Mouse (Mus musculus): ENCODE data around the gene Prkag2.
A peak's percentile ranks its signal among the peaks of the same experiment; 100 is the strongest.

The Prkag2 gene

DNA sequence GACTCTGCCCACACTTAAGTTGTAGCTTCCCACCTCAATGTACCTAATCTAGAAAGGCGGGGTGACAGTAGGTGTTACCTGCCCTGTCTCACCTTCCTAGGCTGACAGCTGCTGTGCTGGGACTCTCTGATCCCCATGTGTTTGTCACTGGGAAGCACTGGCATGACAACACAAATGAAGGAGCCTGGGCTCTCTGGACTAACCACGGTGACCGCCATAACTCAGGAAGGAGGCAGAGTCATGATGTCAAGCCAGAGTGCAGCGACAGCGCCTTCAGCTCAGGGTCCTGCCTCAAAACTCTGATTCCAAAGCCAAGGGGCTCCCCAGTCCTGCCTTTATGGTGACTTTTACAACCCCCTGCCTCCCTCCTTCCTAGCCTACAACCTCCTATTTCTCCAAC lies 14.8 kb upstream of the Prkag2 start:
- peaks cover 21% of the 10 kb centered on the region for H3K9me3 ChIP-seq (ENCODE audit: low read length)
- TF ChIP-seq POU5F1 (IDR thresholded peaks at IDR 0.05; ENCODE audit: borderline replicate concordance, low read length): no peak
- no peak for TF ChIP-seq NANOG (IDR thresholded peaks at IDR 0.05; ENCODE audit: borderline replicate concordance, low read length)
- TF ChIP-seq CTCF (conservative IDR thresholded peaks at IDR 0.05; ENCODE audit: low read length): no peak
- H3K27me3 ChIP-seq (ENCODE audit: insufficient read depth, low read length): no peaks in the 10 kb centered on the region; the same call in 1 of the 2 replicates
- no peaks in the 10 kb centered on the region for H3K36me3 ChIP-seq (ENCODE audit: insufficient read depth, low read length)
- H3K4me3 ChIP-seq (replicated peaks; ENCODE audit: low read length): no peak overlapping the region
- H3K4me1 ChIP-seq (replicated peaks; ENCODE audit: low read depth, low read length): no peaks in the 10 kb centered on the region

DNA sequence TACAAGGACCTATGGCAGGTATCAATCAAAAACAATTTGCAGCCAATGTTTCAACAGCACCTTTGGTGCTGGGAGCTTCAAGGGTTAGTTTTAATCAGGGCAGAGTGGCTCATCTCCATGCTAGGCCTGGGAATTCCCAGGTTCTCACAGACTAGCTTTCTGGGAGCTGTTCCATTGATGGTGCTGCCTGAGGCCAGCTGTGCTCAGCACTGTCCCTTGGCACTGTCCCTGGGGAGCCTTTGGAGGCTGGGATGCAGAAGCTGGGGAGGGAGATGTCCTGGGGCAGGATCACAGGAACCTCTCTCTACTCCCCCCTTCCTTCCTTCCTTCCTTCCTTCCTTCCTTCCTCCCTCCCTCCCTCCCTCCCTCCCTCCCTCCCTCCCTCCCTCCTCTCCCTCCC lies 13.7 kb upstream of the Prkag2 start:
- TF ChIP-seq POU5F1 (IDR thresholded peaks at IDR 0.05; ENCODE audit: borderline replicate concordance, low read length) (no peak), NANOG (IDR thresholded peaks at IDR 0.05; ENCODE audit: borderline replicate concordance, low read length) (no peak), CTCF (conservative IDR thresholded peaks at IDR 0.05; ENCODE audit: low read length) (no peak)
- H3K27me3 ChIP-seq (ENCODE audit: insufficient read depth, low read length): no peaks in the 10 kb centered on the region; the same call in 1 of the 2 replicates
- no peaks in the 10 kb centered on the region for H3K4me1 ChIP-seq (replicated peaks; ENCODE audit: low read depth, low read length)
- H3K4me3 ChIP-seq (replicated peaks; ENCODE audit: low read length): no peak overlapping the region
- peaks cover 18% of the 10 kb centered on the region for H3K9me3 ChIP-seq (ENCODE audit: low read length)
- no peaks in the 10 kb centered on the region for H3K36me3 ChIP-seq (ENCODE audit: insufficient read depth, low read length)

DNA sequence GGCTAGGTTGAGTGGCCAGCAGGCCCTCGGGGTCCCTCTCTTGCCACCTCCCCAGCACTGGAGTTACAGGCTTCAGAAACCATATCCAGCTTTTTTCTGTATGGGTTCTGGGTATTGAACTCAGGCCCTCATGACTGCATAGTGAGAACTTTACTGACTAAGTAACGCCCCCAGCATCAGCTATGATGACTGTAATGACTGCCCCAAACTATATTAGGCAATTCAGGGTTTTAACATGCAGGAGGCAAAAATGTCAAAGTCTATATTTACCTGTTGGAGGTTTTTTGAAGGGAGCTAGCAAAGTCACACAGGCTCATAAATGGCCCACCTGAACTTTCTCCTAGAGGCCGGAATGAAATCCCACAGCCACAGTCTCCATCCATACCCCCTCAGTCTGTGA lies 9.9 kb upstream of the Prkag2 start:
- Histone ChIP-seq H3K4me1 (replicated peaks; ENCODE audit: low read depth, low read length) (no peaks in the 10 kb centered on the region), H3K4me3 (replicated peaks; ENCODE audit: low read length) (no peak overlapping the region), H3K27me3 (ENCODE audit: insufficient read depth, low read length) (peaks cover 11% of the 10 kb centered on the region), H3K36me3 (ENCODE audit: insufficient read depth, low read length) (no peaks in the 10 kb centered on the region), H3K9me3 (ENCODE audit: low read length) (no peaks in the 10 kb centered on the region)
- TF ChIP-seq CTCF (conservative IDR thresholded peaks at IDR 0.05; ENCODE audit: low read length): no peak
- TF ChIP-seq POU5F1 (IDR thresholded peaks at IDR 0.05; ENCODE audit: borderline replicate concordance, low read length): no peak
- no peak for TF ChIP-seq NANOG (IDR thresholded peaks at IDR 0.05; ENCODE audit: borderline replicate concordance, low read length)

DNA sequence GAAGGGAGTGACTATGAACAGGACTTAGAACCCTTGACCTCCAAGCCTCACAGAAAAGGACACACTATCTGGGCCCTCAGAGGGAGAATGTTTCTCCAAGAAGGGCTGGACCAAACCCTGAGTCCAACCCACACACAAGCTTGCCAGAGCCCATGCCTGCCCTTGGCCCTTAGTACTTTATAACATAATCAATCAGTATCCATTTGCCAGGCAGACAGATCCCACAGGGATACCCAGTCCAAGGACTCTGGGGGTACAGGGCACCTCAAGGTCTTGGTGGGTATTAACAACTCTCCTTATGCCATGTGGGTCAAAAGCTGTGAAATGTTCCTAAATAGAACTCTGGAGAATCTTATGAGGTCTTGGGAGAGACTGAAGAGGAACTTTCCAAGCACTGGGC lies 5.3 kb upstream of the Prkag2 start:
- no peaks in the 10 kb centered on the region for H3K9me3 ChIP-seq (ENCODE audit: low read length)
- TF ChIP-seq CTCF (conservative IDR thresholded peaks at IDR 0.05; ENCODE audit: low read length): no peak
- no peak for TF ChIP-seq POU5F1 (IDR thresholded peaks at IDR 0.05; ENCODE audit: borderline replicate concordance, low read length)
- TF ChIP-seq NANOG (IDR thresholded peaks at IDR 0.05; ENCODE audit: borderline replicate concordance, low read length): no peak
- peaks cover 5% of the 10 kb centered on the region for H3K4me1 ChIP-seq (replicated peaks; ENCODE audit: low read depth, low read length)
- H3K27me3 ChIP-seq (ENCODE audit: insufficient read depth, low read length): peaks cover 44% of the 10 kb centered on the region
- H3K4me3 ChIP-seq (replicated peaks; ENCODE audit: low read length): no peak overlapping the region
- H3K36me3 ChIP-seq (ENCODE audit: insufficient read depth, low read length): no peaks in the 10 kb centered on the region

DNA sequence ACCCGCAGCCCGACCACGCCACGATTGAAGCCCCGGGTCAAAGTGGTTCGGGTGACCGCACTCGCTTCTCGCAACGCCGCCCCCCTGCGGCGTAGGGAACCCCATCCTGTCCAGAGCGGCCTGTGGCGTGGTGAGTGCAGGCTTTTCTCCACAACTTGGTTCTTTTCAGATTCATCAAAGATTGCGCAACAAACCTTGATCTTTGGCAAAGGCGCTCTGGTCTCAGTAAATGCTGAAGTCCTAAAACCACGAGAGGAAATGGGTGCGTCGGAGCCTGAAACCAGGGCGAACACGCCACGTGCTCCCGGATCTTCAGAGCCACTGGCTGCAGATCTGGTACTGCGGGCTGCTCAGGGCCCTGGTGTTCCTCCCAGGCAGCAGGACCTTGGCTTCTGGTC lies 683 bp upstream of the Prkag2 start:
- peak overlapping the region; percentile 80 for H3K4me3 ChIP-seq (replicated peaks; ENCODE audit: low read length)
- TF ChIP-seq NANOG (IDR thresholded peaks at IDR 0.05; ENCODE audit: borderline replicate concordance, low read length): no peak
- no peak for TF ChIP-seq CTCF (conservative IDR thresholded peaks at IDR 0.05; ENCODE audit: low read length)
- TF ChIP-seq POU5F1 (IDR thresholded peaks at IDR 0.05; ENCODE audit: borderline replicate concordance, low read length): no peak
- H3K36me3 ChIP-seq (ENCODE audit: insufficient read depth, low read length): no peaks in the 10 kb centered on the region
- no peaks in the 10 kb centered on the region for H3K9me3 ChIP-seq (ENCODE audit: low read length)
- peaks cover 22% of the 10 kb centered on the region for H3K4me1 ChIP-seq (replicated peaks; ENCODE audit: low read depth, low read length)
- H3K27me3 ChIP-seq (ENCODE audit: insufficient read depth, low read length): peaks cover 79% of the 10 kb centered on the region

DNA sequence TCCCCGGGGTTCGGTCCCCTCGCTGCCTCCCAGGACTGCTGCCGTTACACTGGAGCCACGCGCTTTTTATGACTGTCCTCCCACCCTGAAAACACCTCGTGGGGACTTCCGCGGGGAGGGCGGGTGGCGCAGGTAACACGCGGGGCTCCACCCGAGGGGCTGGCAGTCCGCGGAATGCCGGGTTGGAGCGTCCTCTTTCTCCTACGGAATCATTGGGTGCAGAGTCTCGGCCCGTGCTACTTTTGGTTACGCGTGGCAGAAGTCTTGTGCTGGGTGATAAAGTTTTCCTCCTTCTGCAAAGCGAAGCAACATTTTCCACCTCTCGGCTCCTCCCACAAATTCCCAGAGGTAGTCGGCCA lies 306 bp downstream of the Prkag2 start:
- H3K4me3 ChIP-seq (replicated peaks; ENCODE audit: low read length): peak overlapping the region; percentile 80
- H3K9me3 ChIP-seq (ENCODE audit: low read length): no peaks in the 10 kb centered on the region
- peaks cover 22% of the 10 kb centered on the region for H3K4me1 ChIP-seq (replicated peaks; ENCODE audit: low read depth, low read length)
- no peaks in the 10 kb centered on the region for H3K36me3 ChIP-seq (ENCODE audit: insufficient read depth, low read length)
- no peak for TF ChIP-seq POU5F1 (IDR thresholded peaks at IDR 0.05; ENCODE audit: borderline replicate concordance, low read length)
- TF ChIP-seq NANOG (IDR thresholded peaks at IDR 0.05; ENCODE audit: borderline replicate concordance, low read length): no peak
- no peak for TF ChIP-seq CTCF (conservative IDR thresholded peaks at IDR 0.05; ENCODE audit: low read length)
- peaks cover 84% of the 10 kb centered on the region for H3K27me3 ChIP-seq (ENCODE audit: insufficient read depth, low read length)

DNA sequence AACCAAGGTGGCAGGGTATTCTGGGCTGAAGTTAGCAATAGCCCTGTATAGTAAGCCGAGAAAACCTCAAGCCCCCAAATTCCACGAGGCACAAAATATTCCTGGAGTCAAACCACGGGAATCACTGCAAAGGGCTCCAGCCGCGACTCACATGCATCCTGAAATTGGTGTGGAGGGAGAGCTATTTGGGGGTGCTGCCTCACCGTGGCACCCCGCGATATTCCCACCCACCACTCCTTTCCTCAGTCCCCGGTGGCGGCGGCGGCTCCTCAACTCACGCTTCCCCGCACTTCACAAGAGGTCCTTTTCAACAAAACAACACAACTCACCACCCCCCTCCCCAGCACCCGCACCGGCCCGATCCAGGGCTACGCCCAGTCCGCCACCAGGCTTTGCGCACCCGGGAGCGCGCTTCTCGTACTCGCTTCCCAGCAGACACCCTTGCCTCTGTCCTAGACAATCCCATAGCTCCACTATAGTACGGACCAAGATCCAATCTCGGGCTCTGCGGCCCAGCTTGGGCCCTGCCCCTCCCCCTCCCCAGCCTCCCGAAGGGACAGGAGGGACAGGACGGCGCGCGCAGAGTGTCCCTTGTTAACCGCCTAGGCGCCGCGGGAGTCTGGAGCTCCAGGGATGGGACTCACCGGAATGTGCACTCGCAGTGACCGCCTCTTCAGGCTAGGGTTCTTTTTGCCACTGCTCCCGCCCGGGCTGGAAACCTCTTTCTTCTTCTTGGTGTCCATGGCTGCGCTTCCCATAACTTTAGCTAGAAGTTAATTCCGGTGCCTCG lies 880 bp downstream of the Prkag2 start:
- Histone ChIP-seq H3K27me3 (ENCODE audit: insufficient read depth, low read length) (peaks cover 79% of the 10 kb centered on the region), H3K4me3 (replicated peaks; ENCODE audit: low read length) (peak overlapping the region; percentile 80), H3K36me3 (ENCODE audit: insufficient read depth, low read length) (no peaks in the 10 kb centered on the region), H3K9me3 (ENCODE audit: low read length) (no peaks in the 10 kb centered on the region), H3K4me1 (replicated peaks; ENCODE audit: low read depth, low read length) (peaks cover 22% of the 10 kb centered on the region)
- no peak for TF ChIP-seq CTCF (conservative IDR thresholded peaks at IDR 0.05; ENCODE audit: low read length)
- TF ChIP-seq NANOG (IDR thresholded peaks at IDR 0.05; ENCODE audit: borderline replicate concordance, low read length): no peak
- TF ChIP-seq POU5F1 (IDR thresholded peaks at IDR 0.05; ENCODE audit: borderline replicate concordance, low read length): no peak

DNA sequence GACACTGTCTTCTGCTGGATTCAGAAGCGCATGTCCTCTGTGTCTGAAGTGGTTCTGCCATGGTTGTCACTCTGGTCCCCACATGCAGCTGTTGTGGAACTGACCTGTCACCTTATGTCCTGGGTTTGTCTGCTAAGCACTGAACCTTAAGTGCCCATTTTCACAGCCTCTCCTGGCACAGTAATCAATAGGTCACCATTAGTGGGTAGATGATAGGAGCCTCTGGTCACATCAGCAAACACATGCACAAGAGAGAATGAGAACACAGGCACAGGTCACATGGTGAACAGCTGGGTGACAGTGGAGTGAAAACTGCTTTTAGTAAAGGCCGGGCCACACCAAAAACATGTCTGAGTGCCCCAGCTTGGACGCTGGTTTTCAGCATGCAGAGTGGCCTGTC lies 2.6 kb downstream of the Prkag2 start:
- H3K27me3 ChIP-seq (ENCODE audit: insufficient read depth, low read length): peaks cover 77% of the 10 kb centered on the region
- H3K4me3 ChIP-seq (replicated peaks; ENCODE audit: low read length): no peak overlapping the region
- TF ChIP-seq CTCF (conservative IDR thresholded peaks at IDR 0.05; ENCODE audit: low read length) (no peak), POU5F1 (IDR thresholded peaks at IDR 0.05; ENCODE audit: borderline replicate concordance, low read length) (no peak), NANOG (IDR thresholded peaks at IDR 0.05; ENCODE audit: borderline replicate concordance, low read length) (no peak)
- peaks cover 22% of the 10 kb centered on the region for H3K4me1 ChIP-seq (replicated peaks; ENCODE audit: low read depth, low read length)
- no peaks in the 10 kb centered on the region for H3K36me3 ChIP-seq (ENCODE audit: insufficient read depth, low read length)
- peaks cover 6% of the 10 kb centered on the region; the same call in 1 of the 2 replicates for H3K9me3 ChIP-seq (ENCODE audit: low read length)

Measured in E14TG2a.4 (cell line).